Mouse (Mus musculus) CH12F3 (cell line): ENCODE results near the gene Tpra1.

ENCODE experiments used
- in situ Hi-C: fragments of 300-500 bp; cut with MboI; formaldehyde crosslinking; loops from 2 replicates; pipeline ENCODE4 v1.14.3; 2020; ENCODE audit warnings: low sequenced_read_pairs

Tpra1 gene

DNA sequence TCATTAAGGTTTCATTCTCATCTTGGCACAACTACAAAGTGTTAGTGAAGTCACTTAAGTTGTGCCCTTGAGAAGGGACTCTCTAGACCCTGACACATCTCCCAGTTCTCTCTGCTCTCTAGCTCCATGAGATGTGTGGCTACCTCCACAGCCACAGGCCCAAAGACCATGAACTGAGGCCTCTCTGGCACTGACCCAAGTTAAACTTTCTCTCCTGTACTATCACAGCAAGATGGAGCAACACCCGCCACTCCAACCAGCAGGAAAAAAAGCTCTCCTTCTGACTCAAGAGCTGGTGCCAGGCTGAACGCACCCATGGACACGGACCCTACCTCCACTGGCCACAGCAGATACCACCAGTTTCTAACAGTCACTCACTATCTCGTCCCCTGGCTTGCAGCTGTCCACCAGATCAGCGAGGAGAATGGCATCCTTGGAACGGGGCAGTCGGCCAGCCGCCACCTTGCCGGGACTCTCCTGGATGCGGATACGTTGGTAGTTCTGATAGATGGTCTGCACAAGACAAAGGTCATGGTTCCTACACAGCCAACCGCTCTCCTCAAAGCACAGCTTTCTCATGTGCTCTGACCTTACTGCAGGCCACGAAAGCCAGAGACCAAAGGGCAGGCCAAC is 12.5 kb upstream of the Tpra1 start:
- in situ Hi-C loops: no loop called here

DNA sequence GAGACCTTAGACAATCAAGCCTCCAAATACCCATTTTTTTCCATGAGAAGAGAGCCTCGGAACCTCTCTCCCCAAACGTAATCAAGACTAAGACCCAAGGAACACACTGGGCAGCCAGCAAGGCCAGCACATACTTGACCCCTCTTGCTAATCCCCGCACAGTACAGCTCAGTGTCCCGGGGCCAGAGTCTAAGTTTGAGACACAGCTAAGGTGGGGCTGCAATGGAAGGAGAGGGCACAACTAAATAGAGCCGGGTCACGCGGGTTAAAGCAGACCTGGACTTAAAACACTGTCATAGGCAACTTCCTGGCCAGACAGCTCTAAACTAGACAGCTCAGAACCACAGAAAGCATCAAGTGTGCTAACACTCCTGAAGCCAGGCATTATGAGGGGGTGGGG is 11.2 kb upstream of the Tpra1 start:
- in situ Hi-C loops: no loop called here

DNA sequence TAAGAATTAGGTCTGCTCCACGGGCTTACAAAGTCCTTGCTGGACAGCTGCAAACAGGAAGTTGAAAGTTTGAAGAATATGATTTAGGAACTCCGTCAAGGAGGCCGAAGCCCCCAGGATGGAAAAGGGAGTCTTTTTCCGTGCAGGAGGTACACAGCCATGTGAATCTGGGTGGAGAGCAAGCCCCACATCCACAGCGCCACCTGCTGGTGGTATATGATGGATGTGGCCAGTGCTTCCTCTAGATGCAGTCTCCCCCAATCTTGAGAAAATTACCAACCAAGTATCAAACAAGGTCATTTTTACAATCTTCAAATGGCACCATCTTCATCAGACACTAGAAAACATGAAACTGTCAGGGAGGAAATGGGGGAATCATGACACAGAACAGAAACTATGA is 8.5 kb upstream of the Tpra1 start:
- in situ Hi-C loops: no loop called here

DNA sequence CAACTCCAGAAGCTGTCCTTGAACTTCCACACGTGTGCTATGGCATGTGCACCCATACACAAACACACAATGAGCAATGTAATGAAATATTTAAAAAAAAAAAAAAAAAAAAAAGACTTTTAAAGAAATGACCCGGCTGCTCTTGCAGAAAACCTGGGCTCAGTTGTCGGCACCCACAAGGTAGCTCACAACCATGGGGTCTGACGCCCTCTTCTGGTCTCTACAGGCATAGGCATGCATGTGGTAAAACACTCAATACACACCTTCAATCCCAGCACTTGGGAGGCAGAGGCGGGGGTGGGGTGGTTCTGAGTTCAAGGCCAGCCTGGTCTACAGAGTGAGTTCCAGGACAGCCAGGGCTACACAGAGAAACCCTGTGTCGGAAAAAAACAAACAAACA is 6.1 kb upstream of the Tpra1 start:
- in situ Hi-C loops: no loop called here

DNA sequence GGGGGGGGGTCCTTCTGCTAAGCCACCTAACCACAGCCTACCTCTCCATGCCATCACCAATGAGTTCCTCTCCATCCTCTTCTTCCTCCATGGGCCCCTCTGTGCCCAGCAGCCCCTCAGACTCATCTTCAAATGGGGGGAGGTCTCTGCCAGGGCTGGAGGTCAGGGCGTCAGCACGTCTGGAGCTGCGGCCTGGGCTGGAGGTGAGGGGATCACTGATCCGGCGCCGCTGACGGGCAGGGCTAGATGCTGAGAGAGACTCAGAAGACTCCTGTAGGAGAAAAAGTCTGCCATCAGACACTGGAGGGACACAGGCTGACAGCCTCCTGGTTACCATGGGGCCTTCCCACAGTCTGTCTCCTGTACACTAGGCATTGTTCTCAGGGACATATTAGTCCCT is 4.8 kb upstream of the Tpra1 start:
- in situ Hi-C loops: no loop called here

DNA sequence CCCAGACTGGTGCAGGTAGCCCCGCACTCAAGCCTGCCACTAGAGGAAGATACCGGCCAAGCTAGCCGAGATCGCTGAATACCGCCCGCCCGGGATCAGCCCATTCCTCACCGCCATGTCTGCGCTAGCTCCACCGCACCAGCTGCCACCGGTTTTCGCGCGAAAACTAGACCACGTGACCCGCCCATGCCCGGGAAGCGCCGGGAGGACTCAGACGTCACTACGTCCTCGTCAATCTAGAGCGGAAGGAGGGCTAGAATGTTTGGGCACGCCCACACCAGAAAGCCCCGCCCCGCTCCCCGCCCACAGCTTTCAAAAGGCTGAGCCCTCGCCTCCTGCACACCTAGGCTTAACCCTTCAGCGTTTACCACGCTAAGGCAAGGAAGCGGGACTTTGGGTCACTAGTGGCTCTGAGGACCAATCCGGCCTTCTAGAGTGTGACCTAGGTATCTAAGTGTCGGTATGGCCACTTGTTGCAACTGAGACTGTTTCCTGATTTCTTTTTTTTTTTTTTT is 3.5 kb upstream of the Tpra1 start, which contains the start of gene Mcm2:
Mcm2 (minus strand) TSS at position 247 of the 515 bp plus-strand sequence.
- in situ Hi-C loops: no loop called here

DNA sequence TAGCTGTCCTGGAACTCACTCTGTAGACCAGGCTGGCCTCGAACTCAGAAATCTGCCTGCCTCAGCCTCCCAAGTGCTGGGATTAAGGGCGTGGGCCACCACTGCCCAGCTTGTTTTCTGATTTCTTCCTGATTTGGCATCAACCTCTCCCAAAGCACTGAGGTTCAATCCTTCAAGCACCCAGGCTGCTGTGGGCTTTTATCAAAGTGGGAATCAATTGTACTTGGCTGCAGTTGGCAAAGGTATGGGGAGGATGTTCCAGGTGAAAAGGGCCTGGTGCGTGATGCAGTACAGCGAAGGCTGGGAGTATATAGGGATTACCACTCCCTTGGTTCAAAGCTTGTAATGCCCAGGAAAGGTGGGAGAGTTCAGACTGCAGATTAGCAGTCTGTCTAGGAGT is 3.0 kb upstream of the Tpra1 start:
- in situ Hi-C loops: no loop called here

DNA sequence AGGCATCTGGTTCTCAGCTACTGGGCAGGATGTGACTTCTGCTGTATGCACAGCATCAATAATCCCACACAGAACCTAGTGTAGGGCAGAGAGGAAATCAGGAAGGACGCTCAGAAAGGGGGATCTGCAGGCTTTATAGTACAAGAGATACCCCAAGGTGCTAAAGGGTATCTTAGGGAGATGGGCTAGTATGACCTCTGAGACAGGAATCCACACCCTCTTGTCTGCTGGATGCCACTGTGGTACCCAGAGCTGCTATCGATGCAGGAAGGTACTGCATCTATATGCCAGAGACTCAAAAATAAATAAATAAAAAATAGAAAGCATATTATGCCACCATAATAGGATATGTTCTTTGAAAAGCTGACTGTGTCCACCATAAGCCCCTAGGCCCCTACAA is 2.4 kb upstream of the Tpra1 start:
- in situ Hi-C loops: no loop called here

DNA sequence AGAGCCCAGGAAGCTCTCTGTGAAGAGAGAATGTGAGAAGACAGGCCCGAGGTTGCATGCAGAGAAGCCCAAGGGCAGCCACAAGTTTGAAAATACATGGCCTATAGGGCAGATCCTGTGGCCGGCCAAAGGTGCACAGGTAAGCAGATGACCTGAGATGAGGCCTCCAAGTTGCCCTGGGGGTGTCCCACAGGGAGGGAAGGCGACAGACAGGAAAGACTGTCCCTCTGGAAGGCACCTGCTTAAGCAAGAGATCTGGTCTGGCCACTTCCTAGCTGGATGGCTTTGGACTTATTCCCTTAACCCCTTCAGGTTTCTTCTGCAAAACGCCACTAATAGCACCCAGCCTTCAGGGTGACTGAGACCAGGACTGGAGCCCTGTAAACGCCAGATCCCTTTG is 580 bp upstream of the Tpra1 start:
- in situ Hi-C loops: no loop called here

DNA sequence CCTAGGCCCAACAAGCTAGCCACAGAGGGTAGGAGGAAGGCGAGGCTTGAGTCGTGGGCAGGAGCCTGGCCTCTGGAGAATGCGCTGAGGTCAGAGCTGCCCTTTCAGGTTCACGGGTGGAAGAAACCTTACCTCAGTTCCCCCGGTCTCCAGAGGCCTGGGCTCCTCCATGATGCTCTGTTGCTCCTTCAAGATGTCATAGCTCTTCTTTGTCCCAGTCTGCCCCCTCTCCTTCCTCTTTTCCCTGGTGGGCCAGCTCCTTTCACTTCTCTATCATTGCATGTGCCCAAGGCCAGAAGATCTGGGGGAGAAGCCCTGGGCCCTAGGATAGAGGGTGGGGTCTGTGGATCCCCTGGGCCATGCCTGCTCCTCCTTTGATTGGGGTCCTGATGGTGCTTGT is 1.7 kb downstream of the Tpra1 start:
- in situ Hi-C loops: no loop called here

DNA sequence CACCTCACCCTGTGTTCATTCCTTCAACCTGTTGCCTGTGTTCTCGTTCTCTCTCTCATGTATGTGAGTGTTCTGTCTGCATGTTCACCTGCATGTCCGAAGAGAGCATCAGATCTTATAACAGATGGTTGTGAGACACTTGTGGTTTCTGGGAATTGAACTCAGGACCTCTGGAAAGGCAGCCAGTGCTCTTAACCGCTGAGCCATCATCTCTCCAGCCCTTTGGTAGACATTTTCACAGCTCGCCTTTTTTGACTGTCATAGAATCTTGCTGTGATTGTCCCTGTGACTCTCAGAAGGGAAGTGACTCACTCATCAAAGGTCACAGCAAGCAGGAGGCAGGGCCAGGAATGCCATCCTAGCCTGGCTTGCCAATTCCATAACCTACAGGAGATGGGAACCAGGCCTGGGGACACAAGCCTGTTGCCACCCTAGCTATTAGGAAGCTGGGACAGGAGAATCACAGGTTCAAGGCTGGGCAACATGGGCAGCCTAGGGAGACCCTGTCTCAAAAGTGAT is 2.5 kb downstream of the Tpra1 start:
- in situ Hi-C loops: no loop called here

DNA sequence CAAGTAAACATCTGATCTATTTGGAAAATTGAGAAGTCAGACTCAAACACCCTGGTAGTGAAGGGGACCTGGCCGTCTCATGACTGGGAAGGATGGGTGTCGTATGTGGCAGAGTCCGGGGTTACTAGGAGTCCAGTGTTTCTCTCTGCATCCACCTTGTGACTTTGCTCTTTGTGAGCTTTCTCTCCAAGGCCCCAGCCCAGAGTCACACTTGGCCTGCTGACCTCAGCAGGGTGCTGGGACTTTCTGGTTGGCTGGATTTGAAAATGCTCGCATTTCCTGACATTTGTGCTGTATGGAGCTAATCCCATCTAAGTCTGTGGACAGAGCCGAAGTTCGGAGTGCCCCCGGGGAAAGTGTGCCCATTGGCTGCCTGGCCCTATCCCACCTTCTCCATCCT is 3.0 kb downstream of the Tpra1 start:
- in situ Hi-C loops: no loop called here

DNA sequence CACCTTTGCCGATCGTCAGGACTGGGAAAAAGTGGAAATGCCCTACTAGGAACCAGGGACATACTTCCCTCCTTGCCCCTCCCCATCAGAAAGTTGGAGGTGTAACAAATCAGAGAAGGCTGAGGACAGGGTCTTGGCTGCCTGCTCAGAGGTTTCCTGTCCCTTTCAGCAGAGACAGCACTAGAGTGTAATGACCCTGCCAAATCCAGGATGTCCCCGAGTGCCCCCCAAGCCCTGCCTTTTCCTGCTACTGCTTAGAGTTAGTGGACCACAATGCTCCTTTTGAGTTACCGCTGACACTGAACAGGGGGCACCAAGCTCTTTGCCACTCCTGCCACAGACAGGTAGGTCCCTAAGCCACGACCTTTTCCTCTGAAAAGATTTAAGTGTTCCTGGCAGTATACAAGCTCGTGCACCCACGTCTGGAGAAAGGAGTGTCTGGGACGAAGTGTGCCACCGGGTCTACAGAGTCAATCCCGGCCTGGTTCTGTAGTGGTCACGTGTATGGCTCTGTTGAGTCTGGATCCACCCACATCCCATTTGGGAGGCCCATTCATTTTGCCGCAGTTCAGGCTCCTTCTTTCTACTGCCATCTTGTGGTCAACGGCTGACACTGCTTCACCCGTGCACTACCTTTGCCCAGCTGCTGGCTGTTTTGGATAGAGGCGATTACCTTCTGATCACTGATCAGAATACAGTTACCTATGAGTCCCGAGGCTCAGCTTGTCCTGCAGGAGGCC is 4.5 kb downstream of the Tpra1 start:
- in situ Hi-C loops: no loop called here

DNA sequence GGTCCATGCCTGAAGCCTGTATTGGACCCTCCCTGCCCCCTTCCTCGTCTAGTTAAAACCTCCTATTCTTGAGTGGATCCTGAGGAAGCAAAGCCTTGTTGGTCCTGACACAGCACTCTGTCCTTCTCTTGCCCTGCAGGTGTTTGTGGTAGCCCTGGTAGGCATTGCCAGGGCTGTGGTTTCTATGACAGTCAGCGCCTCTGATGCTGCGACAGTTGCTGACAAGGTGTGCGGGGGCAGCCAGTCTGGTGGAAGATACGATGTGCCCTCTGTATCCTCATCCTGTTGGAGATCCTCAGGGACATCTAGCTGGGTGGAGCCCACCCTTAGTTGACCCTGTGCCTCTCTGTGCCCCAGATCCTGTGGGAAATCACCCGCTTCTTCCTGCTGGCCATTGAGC is 7.1 kb downstream of the Tpra1 start:
- in situ Hi-C loops: no loop called here

DNA sequence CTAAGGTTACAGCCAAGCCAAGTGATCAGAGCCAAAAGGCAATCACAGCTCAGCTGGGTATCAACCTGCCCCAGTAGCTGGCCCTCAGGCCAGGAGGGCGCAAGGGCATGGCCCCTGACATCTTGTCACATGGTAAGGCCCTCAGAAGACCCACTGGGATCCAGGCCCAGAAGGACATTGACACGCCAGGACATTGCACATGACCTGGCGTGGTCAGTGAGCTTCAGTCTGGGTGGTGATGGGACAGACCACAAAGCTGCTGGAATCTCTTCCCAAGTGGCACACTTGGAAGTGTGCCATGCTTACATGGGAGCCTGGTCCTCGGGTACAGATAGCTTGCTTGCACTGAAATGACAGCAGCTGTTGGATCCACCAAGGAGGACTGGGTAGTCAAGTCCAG is 11.0 kb downstream of the Tpra1 start:
- in situ Hi-C loops: no loop called here

DNA sequence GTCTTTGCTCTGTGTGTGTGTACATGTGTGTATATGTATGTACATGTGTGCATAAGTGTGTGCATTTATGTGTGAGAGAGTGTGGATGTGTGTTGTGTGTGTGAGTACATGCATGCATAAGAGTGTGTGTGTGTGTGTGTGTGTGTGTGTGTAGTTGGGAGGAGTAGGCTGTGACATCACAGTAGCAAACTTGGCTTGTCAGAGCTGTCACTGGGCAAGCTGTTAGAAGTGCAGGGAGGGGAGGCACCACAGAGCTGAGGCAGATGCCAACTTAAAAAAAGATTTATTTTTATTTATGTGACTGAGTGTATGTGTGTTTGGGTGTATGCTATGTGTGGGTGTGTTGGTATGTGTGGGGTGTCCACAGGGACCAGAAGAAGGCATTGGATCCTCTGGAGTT is 11.4 kb downstream of the Tpra1 start:
- in situ Hi-C loops: no loop called here

DNA sequence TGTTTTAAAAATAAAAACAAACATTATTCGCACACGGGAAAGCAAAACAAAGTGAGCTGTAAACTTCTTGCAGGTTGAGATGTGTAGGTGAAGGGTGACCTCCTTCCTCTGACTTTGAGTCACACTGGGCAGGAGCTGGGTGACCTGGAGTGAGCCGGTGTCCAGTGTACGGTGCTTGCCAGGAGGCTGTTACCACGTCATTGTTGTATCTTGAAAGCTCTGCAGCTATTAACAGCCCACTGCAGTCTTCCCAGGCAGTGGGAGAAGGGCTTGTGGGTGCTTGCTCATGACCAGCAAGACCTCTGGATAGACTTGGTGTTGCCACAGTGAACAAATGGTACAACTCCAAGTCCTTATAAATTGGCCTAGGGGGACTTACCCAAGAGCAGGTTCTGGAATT is 12.7 kb downstream of the Tpra1 start:
- in situ Hi-C loops: no loop called here

DNA sequence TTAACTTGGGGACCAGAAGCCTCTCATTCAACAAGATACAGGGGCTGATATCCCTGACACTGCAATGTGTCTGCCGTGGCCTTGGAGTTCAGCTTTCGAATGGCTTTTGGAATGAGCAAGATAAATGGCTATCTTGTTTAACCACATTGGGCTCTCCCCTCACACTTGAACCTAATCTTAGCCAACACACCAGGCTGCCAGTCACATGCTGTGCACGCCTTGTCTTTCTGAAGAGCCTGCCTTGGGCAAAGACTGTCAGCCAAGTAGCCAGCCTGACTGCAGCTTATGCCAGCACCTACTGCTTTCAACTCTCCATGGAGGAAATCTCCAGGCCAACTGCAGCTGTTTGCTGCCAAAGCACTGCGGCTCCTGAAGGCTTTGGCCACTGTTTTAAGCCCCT is 13.5 kb downstream of the Tpra1 start:
- in situ Hi-C loops: no loop called here

DNA sequence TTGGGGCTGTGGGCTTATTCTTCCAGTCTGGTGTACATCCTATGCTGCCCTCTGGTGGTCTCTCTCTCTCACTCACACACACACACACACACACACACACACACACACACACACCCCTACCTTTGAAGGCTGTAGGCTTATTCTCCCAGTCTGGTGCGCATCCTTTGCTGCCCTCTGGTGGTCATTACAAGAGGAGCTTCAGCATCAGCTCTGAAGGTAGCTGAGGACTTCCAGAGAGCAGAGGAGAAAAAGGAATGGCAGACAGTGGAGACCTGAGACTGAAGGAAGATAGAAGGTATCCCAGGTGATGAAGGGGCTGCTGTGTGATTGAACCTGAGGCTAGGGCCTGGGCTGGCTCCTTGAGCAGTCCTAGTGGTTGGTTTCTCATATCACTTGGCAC is 14.1 kb downstream of the Tpra1 start:
- in situ Hi-C loops: no loop called here

DNA sequence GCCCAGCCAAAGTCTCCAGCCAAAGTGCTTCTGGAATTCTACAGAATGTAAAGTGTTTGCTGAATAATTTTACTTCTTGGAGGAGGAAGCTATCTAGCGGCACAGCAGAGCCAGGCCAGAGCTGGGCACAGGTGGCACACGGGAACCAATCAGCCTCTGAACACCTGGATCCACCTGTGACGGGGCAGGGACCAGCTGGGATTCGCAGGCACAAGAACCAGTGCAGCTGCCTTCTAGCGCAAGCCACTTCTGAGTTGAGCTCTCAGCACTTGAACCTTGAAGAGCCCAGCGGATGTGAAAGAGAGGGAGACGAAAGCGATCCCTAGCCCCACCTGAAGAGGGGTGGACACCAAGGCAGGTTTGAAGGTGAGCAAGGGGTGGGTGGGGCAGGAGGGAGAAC is 16.8 kb downstream of the Tpra1 start:
- in situ Hi-C loops: no loop called here

DNA sequence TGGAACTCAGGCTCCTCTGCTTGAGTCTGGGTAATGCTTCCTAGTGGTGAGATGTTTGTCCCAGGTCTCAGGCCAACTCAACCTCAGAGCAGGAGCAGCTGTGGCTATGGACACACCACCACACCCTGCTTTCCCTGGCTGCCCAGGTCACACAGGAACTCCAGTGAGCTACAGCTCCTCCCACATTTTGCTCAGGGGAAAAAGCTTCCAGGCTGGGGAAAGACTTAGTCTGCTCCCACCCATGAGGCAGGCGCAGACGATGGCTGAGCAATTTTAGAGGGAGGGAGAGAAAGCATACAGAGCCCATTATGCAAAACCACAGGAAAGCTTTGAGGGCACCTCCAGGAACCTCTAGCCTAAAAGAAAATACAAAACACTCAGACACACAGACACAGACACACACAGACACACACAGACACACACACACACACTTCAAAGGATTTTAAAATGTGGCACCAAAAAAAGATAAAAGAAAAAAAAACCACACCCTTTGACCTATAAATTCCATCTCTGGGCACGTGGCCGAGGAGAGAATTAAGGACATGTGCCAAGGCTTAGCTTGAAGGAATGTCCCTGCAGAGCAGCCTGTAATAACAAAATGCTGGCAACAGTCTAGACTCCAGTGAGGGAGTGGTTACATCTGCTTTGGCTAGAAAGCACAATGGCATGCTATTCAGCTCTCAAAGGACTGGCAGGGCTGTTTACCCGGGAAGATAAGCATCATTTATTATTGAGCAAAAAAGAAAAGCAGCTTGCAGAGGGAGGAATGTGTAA is 22.6 kb downstream of the Tpra1 start:
- in situ Hi-C loops: no loop called here
